Mouse (Mus musculus) small intestine, adult 2 months (tissue): Measurements from ENCODE around the gene Ccl7. TPM values are rescaled to one million over a fixed set of nuclear protein-coding genes. Genes with fewer than 3 reads are reported as not detected.

ENCODE experiments used
- H3K27ac ChIP-seq: fragments of 200-500 bp; 2 replicates; pipeline ENCODE4 v1.5.1; 2012; ENCODE audit warnings: low read depth, low read length, control low read depth, inconsistent platforms; ENCODE audit not compliant: insufficient read depth
- H3K27me3 ChIP-seq: fragments of 200-500 bp; 2 replicates; pipeline ENCODE4 v1.6.1; 2012; ENCODE audit warnings: mild to moderate bottlenecking, moderate library complexity, low read length, inconsistent platforms; ENCODE audit not compliant: control insufficient read depth, insufficient read depth
- H3K36me3 ChIP-seq: fragments of 200-500 bp; 2 replicates; pipeline ENCODE4 v1.6.1; 2012; ENCODE audit warnings: mild to moderate bottlenecking, low read length, control low read depth, inconsistent platforms; ENCODE audit not compliant: control insufficient read depth, insufficient read depth
- H3K4me1 ChIP-seq: fragments of 200-500 bp; 2 replicates; pipeline ENCODE4 v1.6.1; 2012; ENCODE audit warnings: low read length, inconsistent platforms, mixed read lengths; ENCODE audit not compliant: control insufficient read depth, insufficient read depth, insufficient read length
- H3K4me3 ChIP-seq: fragments of 200-500 bp; 2 replicates; pipeline ENCODE4 v1.5.1; 2012; ENCODE audit warnings: low read depth, mild to moderate bottlenecking, control low read depth, inconsistent platforms, low read length, moderate library complexity
- CTCF ChIP-seq: fragments of 200-500 bp; IDR thresholded peaks from 2 replicates; pipeline ENCODE4 v1.5.1; 2012; ENCODE audit warnings: low read depth, mild to moderate bottlenecking, control low read depth, inconsistent platforms, low read length, moderate library complexity, mixed read lengths; ENCODE audit not compliant: insufficient replicate concordance, insufficient read length; ENCODE audit errors: extremely low read depth
- POLR2A ChIP-seq: fragments of 200-500 bp; IDR thresholded peaks from 2 replicates; pipeline ENCODE4 v1.6.1; 2012; ENCODE audit warnings: low read depth, mild to moderate bottlenecking, control low read depth, inconsistent platforms, low read length, moderate library complexity
- WGBS: fragments of 180-500 bp; shearing (Covaris S2); methylation state at CpG from one replicate; pipeline ENCODE4 v1.1.7; 2018; 5-methylcytosine and 5-hydroxymethylcytosine counted together
- polyA plus RNA-seq: library from polyadenylated mRNA; depleted of rRNA; stranded (reverse); fragments of >200 nt; gene quantifications from 2 replicates; pipeline ENCODE4 v1.2.3, GENCODE M21; 2012

Gene Ccl7
- polyA plus RNA-seq, 1 experiment: 0.32 TPM

GRCm38 (mm10) chr11:82006796-82007423, 38.6 kb upstream of the Ccl7 start:
- H3K27me3 ChIP-seq: no peaks in the 10 kb centered on the region
- H3K4me1 ChIP-seq: no peaks in the 10 kb centered on the region
- H3K36me3 ChIP-seq: no peaks in the 10 kb centered on the region
- peak overlapping the region; percentile 64 for H3K27ac ChIP-seq
- WGBS: 40% methylated on average over 12 of the region's 12 CpGs
- H3K4me3 ChIP-seq: no peak overlapping the region
- TF ChIP-seq POLR2A (no peak), CTCF (no peak)

- Histone ChIP-seq H3K27ac (no peak overlapping the region), H3K4me1 (no peaks in the 10 kb centered on the region), H3K27me3 (no peaks in the 10 kb centered on the region), H3K4me3 (no peak overlapping the region), H3K36me3 (no peaks in the 10 kb centered on the region)
- 85% methylated on average over 3 of the region's 3 CpGs for WGBS
- TF ChIP-seq POLR2A (no peak), CTCF (no peak)
These were observed 35.4 kb upstream of the Ccl7 start for GRCm38 (mm10) chr11:82010115-82010514.

GRCm38 (mm10) chr11:82011411-82012193, 33.9 kb upstream of the Ccl7 start:
- H3K4me3 ChIP-seq: no peak overlapping the region
- TF ChIP-seq CTCF (no peak), POLR2A (no peak)
- H3K36me3 ChIP-seq: no peaks in the 10 kb centered on the region
- H3K4me1 ChIP-seq: no peaks in the 10 kb centered on the region
- H3K27me3 ChIP-seq: no peaks in the 10 kb centered on the region
- H3K27ac ChIP-seq: no peak overlapping the region
- WGBS: 66% methylated on average over 8 of the region's 8 CpGs

- Histone ChIP-seq H3K27ac (no peak overlapping the region), H3K4me3 (no peak overlapping the region), H3K4me1 (no peaks in the 10 kb centered on the region), H3K27me3 (no peaks in the 10 kb centered on the region), H3K36me3 (no peaks in the 10 kb centered on the region)
- TF ChIP-seq CTCF (no peak), POLR2A (no peak)
- 50% methylated on average over 1 of the region's 1 CpGs for WGBS
These were observed 31.8 kb upstream of the Ccl7 start for GRCm38 (mm10) chr11:82013756-82014155.

GRCm38 (mm10) chr11:82015066-82015465, 30.4 kb upstream of the Ccl7 start:
- 51% methylated on average over 2 of the region's 2 CpGs for WGBS
- Histone ChIP-seq H3K36me3 (no peaks in the 10 kb centered on the region), H3K27me3 (no peaks in the 10 kb centered on the region), H3K27ac (no peak overlapping the region), H3K4me1 (peaks cover 3% of the 10 kb centered on the region; the same call in 1 of the 2 replicates), H3K4me3 (no peak overlapping the region)
- no peak for TF ChIP-seq POLR2A
- TF ChIP-seq CTCF: no peak

- H3K36me3 ChIP-seq: no peaks in the 10 kb centered on the region
- peaks cover 3% of the 10 kb centered on the region; the same call in 1 of the 2 replicates for H3K4me1 ChIP-seq
- no peak overlapping the region for H3K27ac ChIP-seq
- no peak overlapping the region for H3K4me3 ChIP-seq
- no peak for TF ChIP-seq POLR2A
- TF ChIP-seq CTCF: no peak
- H3K27me3 ChIP-seq: no peaks in the 10 kb centered on the region
- 52% methylated on average over 3 of the region's 3 CpGs for WGBS
These were observed 29.2 kb upstream of the Ccl7 start for GRCm38 (mm10) chr11:82016181-82016780.

GRCm38 (mm10) chr11:82019389-82019788, 26.1 kb upstream of the Ccl7 start:
- H3K27me3 ChIP-seq: no peaks in the 10 kb centered on the region
- H3K4me3 ChIP-seq: no peak overlapping the region
- TF ChIP-seq POLR2A (no peak), CTCF (no peak)
- 41% methylated on average over 2 of the region's 2 CpGs for WGBS
- H3K27ac ChIP-seq: no peak overlapping the region
- H3K36me3 ChIP-seq: no peaks in the 10 kb centered on the region
- H3K4me1 ChIP-seq: peaks cover 3% of the 10 kb centered on the region; the same call in 1 of the 2 replicates
